Mouse (Mus musculus): ENCODE data around the gene Hs3st2.

Hs3st2 gene

GRCm38 (mm10) chr7:121458075-121458474 lies 66.4 kb downstream of the Hs3st2 start:
- no peak for DNase-seq (ENCODE audit: low spot score)

GRCm38 (mm10) chr7:121460626-121461025 lies 69.0 kb downstream of the Hs3st2 start:
- DNase-seq (ENCODE audit: low spot score): no peak

- no peak for DNase-seq (ENCODE audit: low spot score)
Measured at GRCm38 (mm10) chr7:121464441-121464840, 72.8 kb downstream of the Hs3st2 start.

DNA sequence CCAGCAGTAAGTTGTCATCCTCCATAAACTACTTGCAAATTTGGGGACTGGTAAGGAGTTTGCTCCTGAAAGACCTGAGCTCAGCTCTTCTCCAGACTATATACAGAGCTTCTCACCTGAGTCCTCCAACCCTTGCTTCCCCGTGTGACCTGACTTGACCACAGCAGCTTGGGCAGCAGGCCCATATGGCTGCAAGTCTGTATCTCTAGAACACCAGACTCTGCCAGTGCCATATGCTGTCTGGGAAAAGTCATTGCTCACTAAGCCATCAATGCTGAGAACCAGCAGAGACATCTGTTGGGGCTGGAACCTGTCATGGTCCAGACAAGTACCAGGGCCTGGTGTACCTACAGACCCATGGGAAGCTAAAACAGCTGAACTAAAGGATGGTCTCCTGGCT lies 73.5 kb downstream of the Hs3st2 start:
- DNase-seq (ENCODE audit: low spot score): no peak

GRCm38 (mm10) chr7:121466331-121466730 lies 74.7 kb downstream of the Hs3st2 start:
- DNase-seq (ENCODE audit: low spot score): no peak

- DNase-seq (ENCODE audit: low spot score): no peak
Measured at GRCm38 (mm10) chr7:121469435-121469834, 77.8 kb downstream of the Hs3st2 start.

- DNase-seq (ENCODE audit: low spot score): no peak
Measured at GRCm38 (mm10) chr7:121478302-121478701, 86.6 kb downstream of the Hs3st2 start.

DNA sequence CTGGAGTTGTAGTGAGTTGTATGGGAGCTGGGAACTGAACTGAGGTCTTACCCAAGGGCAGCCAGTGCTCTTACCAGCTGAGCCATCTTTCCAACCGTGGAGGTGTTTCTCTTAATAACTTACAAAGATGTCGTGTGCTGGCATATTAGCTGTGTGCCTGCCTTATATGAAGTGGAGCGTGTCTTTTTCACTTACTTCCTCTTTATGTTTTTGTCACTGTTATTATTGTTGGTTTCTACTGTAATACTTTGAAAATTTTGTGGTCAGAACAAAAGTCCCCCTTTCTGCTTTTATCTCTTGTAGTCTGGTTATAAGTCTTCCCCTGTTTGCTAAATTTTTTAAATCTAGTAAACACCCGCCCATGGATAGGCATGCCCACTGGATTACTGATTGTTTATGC lies 88.4 kb downstream of the Hs3st2 start:
- no peak for DNase-seq (ENCODE audit: low spot score)

- no peak for DNase-seq (ENCODE audit: low spot score)
Measured at GRCm38 (mm10) chr7:121484590-121484989, 92.9 kb downstream of the Hs3st2 start.

DNA sequence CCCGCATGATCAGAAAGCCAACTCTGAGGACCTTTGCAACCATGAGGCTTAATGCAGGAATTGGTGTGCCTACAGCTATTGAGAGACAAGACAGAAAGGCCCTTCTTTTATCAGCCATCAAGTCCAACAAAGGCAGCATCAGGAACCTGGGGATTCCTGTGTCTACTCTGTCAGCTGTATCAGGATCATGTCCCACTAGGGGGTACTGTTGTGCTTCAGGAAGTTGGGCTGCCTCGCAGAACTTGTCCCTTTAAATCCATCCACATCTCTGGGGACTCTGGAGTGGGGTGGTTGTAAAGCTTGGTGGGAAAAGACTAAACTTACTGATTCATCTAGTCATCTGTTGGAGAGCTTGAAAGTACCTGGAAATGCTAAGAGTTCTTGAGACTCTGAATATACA lies 93.6 kb downstream of the Hs3st2 start:
- no peak for DNase-seq (ENCODE audit: low spot score)

DNA sequence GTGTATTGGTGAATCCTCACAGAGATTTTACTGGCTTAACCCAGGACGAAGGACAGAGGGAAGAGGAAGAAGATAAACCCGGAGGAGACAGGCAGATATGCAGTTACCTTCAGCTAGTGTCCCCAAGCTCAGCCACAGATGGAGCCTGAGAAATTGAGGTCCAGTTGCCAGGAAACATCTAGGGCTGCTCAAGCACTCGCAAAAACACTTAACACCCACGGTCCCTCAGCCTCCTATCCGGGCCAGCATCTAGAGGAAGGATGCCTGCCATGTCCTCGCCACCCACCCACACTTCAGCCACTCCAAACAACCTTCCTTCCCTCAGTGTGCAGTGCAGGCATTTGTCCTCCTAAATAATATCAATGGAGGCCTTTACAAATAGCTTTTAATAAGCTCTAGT lies 95.6 kb downstream of the Hs3st2 start:
- DNase-seq (ENCODE audit: low spot score): no peak

GRCm38 (mm10) chr7:121489401-121489800 lies 97.7 kb downstream of the Hs3st2 start:
- DNase-seq (ENCODE audit: low spot score): no peak

GRCm38 (mm10) chr7:121491455-121492005 lies 99.9 kb downstream of the Hs3st2 start:
- no peak for DNase-seq (ENCODE audit: low spot score)

DNA sequence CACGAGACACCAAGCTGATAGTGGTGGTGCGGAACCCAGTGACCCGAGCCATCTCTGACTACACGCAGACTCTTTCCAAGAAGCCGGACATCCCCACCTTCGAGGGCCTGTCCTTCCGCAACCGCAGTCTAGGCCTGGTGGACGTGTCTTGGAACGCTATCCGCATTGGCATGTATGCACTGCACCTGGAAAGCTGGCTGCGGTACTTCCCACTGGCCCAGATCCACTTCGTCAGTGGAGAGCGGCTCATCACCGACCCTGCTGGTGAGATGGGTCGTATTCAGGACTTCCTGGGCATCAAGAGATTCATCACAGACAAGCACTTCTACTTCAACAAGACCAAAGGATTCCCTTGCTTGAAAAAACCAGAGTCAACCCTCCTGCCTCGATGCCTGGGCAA lies 108.9 kb downstream of the Hs3st2 start:
- no peak for DNase-seq (ENCODE audit: low spot score)

DNA sequence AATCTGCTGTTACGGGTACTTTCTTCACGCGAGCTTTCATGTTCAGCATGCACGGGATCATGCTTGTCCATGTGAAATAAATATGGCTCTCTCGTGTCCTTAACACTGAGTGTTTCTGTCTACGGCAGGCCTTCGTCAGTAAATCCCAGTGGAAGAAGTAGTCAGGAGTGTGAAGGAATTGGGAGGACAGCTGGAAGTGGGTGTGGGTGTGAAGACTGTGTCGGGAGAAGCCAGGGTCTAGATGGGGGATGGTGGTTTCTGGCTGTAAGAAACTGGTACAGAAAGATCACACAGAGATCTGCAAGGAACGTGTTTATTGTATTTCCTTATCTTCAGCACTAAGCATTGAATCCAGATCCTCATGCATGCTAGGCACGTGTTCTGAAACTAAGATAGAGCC lies 110.0 kb downstream of the Hs3st2 start:
- DNase-seq (ENCODE audit: low spot score): no peak

DNA sequence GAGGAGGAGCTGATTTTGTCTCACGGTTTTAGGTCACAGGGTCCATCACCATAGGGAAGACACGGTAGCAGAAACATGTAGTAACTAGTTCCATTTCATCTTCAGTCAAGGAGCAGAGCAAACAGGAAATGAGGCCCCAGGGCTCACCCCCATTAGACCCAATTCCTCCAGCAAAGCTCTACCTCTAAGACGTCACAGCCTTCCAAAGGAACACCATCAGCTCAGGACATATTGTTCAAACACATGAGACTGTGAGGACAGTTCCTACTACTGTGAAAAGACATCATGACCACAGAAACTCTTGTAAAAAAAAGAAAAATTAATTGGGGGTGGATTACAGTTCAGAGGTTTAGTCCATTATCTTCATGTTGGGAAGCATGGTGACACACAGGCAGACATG lies 125.1 kb downstream of the Hs3st2 start:
- DNase-seq (ENCODE audit: low spot score): no peak

DNA sequence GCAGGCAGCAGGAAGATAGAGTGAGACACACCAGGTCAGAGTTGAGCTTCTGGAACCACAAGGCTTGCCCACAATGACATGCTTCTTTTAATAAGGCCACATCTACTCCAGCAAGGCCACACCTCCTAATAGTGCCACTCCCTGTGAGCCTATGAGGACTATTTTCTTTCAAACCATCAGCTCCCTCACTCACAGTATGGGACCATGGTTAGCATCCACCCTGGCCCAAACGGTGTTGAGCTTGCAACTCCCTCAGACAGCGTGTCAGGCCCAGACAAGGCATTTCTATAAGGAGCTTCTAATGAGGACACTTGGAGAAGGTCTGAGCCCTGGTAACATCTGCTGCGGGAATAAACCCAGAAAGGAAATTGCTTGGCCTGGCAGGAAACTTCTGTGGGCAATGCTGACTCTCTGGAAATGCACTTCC lies 125.5 kb downstream of the Hs3st2 start:
- no peak for DNase-seq (ENCODE audit: low spot score)

- DNase-seq (ENCODE audit: low spot score): no peak
Measured at GRCm38 (mm10) chr7:121522125-121522524, 130.5 kb downstream of the Hs3st2 start.

- no peak for DNase-seq (ENCODE audit: low spot score)
Measured at GRCm38 (mm10) chr7:121529023-121529422, 137.4 kb downstream of the Hs3st2 start.

DNA sequence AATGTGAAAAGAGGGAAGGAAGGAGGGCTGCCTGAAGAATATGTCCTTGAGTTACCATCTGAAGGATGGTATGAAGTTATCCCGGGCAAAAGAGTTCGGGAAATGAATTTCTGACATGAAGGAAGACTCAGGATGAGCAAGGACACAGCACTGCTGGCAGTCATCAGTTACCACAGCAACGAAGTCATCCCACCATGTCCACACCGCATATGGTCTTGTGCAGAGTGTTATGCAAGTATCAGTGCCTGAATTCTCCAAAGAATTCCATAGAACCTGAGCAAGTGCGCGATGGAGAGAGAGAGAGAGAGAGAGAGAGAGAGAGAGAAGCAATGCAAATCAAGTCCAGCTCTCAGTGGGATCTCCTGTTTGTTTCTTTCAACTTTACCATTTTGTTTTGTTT lies 142.0 kb downstream of the Hs3st2 start:
- DNase-seq (ENCODE audit: low spot score): no peak

DNA sequence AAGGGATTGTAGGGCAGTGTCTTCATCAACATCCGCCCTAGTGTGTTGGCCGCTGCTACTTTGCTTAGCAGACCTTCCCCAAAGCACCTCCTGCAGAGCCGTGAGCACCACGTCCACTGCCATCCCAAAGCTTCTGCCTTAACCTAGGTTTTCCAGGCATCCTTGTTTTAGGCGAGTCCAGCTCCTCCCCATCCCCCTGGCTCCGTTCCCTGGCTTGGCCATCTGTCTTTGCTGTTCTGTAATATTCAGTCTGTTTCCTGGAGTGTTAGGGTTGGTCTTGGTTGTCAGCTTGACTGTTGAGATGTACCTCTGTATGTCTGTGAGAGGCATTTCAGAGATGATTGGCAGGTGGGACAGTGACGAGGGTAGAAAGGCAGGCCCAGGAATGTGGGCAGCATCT lies 142.7 kb downstream of the Hs3st2 start:
- no peak for DNase-seq (ENCODE audit: low spot score)

DNA sequence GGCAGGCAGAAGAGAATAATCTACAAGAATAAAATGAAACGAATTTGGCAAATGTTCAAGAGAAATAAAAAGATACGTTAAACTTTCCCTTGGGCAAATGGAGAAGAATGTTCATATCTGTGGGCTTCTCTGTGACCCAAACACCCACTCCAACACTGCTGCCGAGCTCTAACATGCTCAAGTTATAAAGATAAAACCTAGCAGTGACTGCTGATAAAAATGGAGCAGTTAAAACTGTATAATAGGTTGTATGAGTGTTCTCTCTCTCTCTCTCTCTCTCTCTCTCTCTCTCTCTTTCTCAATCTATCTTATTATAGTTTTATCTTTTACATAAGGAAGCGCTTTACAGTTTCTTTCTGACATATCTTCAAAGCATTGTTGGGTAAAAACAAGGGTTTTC lies 144.3 kb downstream of the Hs3st2 start:
- DNase-seq (ENCODE audit: low spot score): no peak

GRCm38 (mm10) chr7:121539405-121540275 lies 148.0 kb downstream of the Hs3st2 start:
- no peak for DNase-seq (ENCODE audit: low spot score)

DNA sequence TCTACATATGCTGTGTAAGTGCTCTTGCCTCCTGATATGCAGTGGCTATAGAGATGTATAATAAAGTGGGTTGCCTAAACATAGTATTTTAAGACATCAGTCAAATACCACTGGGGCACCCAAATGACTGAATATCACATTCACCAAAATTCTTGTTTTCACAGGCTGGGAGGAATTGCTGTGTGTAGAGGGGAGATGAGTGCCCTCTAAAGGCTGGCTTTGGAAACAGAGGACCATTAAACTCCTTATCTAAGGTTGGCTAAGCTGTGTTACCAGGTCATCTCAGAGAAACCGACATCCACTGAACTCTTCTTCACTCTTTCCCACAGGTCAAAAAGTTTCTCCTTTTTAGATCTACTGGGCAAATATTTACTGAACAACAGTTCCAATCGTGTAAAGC lies 150.8 kb downstream of the Hs3st2 start:
- no peak for DNase-seq (ENCODE audit: low spot score)
